Mouse (Mus musculus): ENCODE measurements around the gene Brms1. TPM values are rescaled to one million over a fixed set of nuclear protein-coding genes. Genes with fewer than 3 reads are reported as not detected.

Brms1 gene
- total RNA-seq, 1 experiment from 2014 or later = 34.6 TPM

DNA sequence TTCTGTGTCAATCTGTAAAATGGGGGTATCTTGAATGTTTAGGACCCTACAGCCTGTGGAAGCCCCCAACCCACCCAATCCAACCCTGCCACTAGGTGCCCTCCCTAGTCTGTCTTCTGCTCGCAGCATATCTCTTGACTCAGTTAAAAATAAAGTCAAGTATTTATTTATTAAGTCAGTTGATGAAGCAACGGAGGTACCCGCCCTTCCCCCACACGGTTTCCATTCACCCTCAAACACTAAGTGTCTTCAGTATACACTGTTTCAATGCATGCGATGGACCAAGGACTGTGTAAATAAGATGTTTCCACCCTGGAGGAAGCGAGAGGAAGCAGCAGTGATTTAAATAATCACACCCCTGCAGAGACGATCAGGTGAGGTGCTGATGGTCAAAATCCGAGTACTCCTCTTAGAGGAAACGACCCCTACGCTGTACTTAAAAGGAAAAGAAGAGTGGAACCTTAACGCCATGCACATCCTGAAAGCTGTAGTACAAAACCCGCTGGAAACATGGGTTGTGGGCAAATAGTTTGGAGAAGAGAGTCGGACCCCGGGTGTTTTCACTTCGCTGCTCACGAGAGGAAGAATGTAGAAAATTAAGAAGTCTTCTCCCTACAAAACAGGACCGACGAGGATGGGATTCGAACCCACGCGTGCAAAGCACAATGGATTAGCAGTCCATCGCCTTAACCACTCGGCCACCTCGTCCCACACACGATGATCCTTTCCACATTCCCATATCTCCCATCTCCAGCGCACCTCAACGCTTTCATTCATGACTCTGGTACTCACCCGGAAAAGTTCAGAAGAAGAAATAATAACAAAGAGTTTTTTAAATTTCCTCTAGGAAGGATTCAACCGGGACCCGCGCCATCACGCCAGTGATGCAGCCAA lies 3.2 kb upstream of the Brms1 start:
- ATAC-seq (ENCODE audit: extremely low read depth, insufficient number of reproducible peaks, low FRiP score, poor library complexity, severe bottlenecking) = no peak

DNA sequence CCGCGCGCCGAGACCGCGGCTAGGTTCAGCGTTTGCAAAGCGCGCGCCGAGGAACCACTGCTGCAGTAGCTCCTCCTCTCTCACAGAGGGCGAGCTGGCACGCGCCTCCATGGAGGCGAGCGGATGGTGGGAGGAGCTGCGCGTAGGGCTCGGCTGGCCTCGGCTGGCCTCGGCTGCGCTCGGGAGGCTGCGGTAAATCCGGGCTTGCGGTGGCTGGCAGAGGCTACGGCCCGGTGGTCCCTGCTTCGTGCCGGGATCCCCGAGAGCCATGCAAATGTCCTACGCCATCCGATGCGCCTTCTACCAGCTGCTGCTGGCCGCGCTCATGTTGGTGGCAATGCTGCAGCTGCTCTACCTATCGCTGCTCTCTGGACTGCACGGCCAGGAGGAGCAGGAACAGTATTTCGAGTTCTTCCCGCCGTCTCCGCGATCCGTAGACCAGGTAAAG lies 2.4 kb upstream of the Brms1 start, which contains the start of the genes B4gat1 and AC124502.3:
Gene B4gat1 (plus strand): TSS at position 118 of the 448 bp plus-strand sequence.
Gene AC124502.3 (plus strand): TSS at position 183 of the 448 bp plus-strand sequence.
- peak; percentile 77 for ATAC-seq (ENCODE audit: extremely low read depth, insufficient number of reproducible peaks, low FRiP score, poor library complexity, severe bottlenecking)

DNA sequence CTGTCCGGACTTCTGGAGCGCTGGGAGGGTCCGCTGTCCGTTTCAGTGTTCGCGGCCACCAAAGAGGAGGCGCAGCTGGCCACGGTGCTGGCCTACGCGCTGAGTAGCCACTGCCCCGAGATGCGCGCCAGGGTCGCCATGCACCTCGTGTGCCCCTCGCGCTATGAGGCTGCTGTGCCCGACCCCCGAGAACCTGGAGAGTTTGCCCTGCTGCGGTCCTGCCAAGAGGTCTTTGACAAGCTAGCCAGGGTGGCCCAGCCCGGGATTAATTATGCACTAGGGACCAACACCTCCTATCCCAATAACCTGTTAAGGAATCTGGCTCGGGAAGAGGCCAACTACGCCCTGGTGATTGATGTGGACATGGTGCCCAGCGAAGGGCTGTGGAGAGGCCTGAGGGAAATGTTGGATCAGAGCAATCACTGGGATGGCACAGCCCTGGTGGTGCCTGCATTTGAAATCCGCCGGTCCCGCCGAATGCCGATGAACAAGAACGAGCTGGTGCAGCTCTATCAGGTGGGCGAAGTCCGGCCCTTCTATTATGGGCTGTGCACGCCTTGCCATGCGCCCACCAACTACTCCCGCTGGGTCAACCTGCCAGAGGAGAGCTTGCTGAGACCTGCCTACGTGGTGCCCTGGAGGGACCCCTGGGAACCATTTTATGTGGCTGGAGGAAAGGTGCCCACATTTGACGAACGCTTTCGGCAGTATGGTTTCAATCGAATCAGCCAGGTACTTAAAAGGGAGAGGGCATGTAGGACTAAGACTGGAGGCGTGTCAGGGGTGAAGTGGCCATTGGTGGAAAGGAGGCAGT lies 1.6 kb upstream of the Brms1 start:
- ATAC-seq (ENCODE audit: extremely low read depth, insufficient number of reproducible peaks, low FRiP score, poor library complexity, severe bottlenecking) = no peak

DNA sequence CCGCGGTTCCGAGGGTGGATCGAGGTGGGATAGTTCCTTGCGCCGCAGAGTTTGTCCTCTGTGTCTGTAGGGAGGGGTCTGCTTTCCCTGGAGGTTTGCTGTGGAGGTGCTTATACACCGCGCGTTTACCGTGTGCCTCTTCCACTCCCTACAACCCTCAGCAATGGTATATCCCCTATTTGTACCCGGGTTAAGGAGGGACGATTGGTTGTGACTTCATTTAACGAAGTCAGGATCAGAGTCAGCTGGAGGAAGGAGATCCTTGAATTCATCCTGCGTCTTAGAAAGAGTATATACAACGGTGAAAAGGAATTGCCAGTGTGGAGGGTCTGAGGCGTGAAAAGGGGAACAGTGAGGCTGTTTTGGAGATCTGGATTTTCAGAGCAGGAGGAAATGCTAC lies 434 bp downstream of the Brms1 start:
- ATAC-seq (ENCODE audit: extremely low read depth, insufficient number of reproducible peaks, low FRiP score, poor library complexity, severe bottlenecking) = no peak

DNA sequence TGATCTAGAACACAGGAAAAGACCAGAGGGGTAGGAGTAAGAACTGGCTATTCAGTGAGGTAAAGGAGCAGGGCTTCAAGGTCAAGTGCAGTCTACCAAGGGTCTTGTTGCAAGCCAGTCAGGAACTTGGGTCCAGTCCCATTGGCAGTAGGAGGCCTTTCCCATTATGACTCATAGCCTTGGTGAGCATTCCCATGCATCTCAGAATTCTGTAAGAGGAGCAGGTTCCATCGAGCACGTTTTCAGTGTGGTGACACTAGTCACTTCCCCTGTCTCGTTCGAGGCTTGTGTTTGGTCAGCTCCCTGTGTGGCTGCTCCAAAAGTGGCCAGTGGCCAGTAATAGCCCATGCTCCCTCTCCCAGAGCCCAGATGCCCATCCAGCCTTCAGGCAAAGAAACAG lies 4.4 kb downstream of the Brms1 start:
- ATAC-seq (ENCODE audit: extremely low read depth, insufficient number of reproducible peaks, low FRiP score, poor library complexity, severe bottlenecking) = no peak

DNA sequence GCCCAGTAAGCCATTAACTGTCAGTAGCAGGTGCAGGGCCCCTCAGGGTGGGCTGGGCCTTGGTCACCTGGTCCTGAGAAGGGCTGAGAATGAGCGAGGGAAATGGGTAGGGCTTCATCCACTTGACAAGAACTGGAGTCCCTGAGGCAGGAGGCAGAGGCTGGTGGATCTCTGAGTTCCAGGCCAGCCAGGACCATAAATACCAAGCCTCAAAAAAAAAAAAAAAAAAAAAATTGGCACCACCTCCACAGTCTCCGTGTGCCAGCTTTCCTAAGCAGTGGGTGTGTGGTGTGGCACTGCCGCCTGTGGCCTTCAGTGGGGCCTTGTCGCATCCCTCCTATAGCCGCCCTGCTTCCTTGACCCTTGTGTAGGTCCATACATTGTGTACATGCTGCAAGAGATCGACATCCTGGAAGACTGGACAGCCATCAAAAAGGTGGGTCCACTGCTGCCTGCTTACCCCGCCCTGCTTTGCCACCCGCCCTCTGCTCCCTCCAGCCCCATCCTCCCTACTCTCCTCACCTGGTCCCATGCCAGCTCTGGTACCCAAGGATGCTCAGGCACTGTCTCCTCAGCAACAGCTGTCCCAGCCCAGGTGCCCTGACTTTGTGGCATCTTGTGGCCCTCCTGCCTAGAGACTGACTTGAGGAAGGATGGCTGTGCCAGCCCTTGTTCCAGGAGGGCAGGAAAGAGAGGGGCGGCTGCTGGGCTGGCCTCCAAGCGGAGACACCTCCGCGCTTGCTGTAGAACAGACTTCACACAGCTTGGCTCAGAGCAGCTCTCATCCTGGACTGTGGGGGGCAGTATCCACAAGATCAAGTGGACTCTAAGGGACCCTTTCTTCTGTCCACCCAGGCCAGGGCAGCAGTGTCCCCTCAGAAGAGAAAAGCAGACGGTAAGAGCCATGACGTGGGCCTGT lies 7.2 kb downstream of the Brms1 start:
- no peak for ATAC-seq (ENCODE audit: extremely low read depth, insufficient number of reproducible peaks, low FRiP score, poor library complexity, severe bottlenecking)

DNA sequence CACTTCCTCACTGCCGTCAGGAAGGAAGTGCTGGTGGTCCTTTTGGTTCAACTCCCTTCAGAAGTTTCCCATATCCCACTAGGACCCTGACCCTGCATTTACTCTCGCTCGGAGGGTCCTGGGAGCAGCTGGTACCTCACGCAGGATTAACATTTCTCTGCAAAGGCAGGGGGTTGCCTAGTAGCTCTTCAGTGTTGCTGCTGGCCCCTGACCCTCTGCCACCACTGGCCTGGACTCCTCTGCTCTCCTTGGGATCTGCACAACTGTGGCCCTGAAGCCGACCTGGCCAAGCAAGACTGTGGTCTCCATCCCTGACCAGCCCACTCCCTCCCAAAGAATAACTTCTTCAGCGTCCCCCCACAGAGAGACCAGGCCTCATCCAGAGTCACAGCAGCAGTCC lies 8.2 kb downstream of the Brms1 start:
- ATAC-seq (ENCODE audit: extremely low read depth, insufficient number of reproducible peaks, low FRiP score, poor library complexity, severe bottlenecking) = no peak

DNA sequence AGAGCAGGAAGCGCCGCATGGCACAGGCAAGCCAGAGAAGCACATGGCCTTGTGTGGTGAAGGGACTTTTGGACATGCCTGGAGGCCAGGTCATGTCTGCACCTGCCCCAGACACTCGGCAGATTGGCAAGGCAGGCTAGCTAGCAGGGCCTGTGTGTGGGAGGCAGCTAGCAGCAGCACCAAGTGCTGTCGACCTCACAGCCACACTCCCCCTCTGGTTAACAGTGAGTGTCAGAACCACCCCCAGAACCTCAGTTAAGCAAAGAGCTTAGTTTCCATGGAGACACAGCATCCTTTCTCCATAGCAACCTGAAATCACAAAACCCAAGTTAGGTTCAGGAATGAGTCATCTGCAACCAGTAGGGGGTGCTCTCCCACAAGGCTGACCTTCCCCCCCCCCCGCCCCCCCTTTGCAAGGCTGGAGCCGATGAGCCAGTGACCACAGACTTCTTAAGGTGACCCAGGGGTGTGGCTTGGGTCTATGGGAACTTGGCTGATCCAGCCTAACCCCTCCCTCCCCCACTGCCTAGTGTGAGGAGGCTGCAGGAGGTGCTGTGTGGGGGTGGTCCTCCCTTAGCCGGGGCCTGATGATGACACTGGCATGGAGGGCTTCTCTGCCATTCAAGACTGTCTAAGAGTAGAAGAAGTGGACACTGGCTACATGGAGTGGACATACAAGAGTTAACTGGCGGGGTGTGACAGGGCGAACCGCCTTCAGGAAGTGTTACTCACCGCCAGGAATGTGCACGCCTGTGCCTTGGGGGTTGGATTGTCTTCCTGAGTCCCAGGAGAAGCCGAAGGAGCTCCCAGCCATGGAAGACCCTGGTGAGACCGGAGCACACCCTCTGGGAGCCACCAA lies 9.1 kb downstream of the Brms1 start, which contains the start of gene Rin1:
Gene Rin1 (plus strand): TSS at position 435 of the 859 bp plus-strand sequence.
- no peak for ATAC-seq (ENCODE audit: extremely low read depth, insufficient number of reproducible peaks, low FRiP score, poor library complexity, severe bottlenecking)

DNA sequence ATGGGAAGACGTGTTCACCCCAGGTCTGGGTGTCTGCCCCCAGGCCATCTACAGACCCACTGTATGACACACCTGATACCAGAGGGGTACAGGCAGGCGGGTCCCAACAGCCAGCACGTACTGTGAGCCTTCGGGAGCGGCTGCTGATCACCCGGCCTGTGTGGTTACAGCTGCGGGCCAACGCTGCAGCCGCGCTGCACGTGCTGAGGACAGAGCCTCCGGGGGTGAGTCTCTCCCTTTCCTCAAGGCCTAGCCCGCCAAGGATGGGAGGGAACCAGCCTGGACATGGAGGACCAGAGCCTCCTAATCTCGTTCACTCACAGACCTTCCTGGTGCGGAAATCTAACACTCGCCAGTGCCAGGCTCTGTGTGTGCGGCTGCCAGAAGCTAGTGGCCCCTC lies 9.9 kb downstream of the Brms1 start:
- ATAC-seq (ENCODE audit: extremely low read depth, insufficient number of reproducible peaks, low FRiP score, poor library complexity, severe bottlenecking) = no peak

DNA sequence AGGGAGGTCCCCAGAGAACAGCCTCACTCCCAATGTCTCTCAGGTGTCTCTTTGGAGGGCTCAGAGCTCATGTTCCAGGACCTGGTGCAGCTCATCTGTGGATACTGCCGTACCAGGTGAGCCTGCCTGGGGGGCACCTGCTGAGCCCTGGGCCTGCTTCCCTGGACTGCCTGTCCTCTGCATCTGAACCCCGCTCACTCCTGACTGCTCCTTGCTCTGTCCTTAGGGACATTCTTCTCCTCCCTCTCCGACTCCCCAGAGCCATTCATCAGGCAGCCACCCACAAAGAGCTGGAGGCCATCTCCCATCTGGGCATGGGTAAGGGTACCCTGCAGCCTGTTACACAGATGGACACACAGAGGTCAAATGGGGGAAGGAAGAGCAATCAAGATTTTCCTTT lies 10.4 kb downstream of the Brms1 start:
- ATAC-seq (ENCODE audit: extremely low read depth, insufficient number of reproducible peaks, low FRiP score, poor library complexity, severe bottlenecking) = no peak

DNA sequence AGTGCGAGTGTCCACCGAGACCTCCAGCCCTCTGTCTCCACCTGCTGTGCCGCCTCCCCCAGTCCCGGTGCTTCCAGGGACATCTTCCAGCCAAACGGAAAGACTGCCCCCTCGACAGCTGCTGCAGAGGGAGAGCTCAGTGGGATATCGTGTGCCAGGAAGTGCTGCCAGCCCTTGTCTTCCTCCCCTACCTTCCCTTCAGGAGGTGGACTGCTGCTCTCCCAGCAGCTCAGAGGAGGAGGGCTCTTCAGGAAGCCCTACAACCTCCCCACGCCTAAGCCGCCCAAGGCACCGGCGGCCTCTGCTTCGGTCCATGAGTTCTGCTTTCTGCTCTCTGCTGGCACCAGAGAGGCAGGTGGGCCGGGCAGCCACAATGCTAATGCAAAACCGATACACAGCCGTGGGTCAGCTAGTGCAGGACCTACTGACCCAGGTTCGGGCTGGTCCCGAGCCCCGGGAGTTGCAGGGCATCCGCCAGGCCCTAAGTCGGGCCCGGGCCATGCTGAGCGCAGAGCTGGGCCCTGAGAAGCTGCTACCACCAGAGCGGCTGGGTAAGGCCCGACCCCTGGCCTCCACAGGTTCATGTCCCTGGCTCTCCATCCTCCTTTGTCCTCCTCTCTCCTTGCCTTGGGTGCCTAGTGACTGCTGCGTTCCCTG lies 11.1 kb downstream of the Brms1 start:
- no peak for ATAC-seq (ENCODE audit: extremely low read depth, insufficient number of reproducible peaks, low FRiP score, poor library complexity, severe bottlenecking)

DNA sequence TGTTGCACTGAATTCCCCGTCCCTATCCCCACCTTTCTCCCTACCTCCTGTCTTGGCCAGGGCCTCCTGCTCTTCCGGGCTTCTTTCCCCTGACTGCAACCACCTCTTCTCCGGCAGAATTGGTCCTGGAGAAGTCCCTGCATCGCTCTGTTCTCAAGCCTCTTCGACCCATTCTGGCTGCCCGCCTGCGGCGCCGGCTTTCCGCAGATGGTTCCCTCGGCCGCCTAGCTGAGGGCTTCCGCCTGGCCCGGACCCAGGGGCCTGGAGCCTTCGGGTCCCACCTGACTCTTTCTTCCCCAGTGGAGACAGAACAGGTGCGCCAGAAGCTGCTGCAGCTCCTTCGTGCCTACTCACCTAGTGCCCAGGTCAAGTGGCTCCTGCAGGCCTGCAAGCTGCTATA lies 11.7 kb downstream of the Brms1 start:
- no peak for ATAC-seq (ENCODE audit: extremely low read depth, insufficient number of reproducible peaks, low FRiP score, poor library complexity, severe bottlenecking)

DNA sequence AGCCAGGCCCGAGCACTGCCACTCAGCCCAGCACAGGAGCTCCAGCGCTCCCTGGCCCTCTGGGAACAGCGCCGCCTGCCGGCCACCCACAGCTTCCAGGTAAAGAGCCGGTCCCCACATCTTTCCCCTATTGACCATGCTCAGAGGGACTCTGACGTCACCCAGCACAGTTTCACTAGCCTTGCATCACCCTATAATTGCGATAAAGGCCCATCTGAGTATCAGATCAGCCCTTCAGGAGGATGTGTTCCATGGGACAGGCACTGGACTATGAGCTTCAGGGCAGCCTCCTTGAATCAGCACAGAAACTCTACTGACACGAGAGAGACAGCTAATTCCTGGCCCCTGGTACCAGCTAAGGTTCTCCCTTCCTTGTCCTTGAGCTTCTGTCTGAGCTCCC lies 12.8 kb downstream of the Brms1 start:
- no peak for ATAC-seq (ENCODE audit: extremely low read depth, insufficient number of reproducible peaks, low FRiP score, poor library complexity, severe bottlenecking)

DNA sequence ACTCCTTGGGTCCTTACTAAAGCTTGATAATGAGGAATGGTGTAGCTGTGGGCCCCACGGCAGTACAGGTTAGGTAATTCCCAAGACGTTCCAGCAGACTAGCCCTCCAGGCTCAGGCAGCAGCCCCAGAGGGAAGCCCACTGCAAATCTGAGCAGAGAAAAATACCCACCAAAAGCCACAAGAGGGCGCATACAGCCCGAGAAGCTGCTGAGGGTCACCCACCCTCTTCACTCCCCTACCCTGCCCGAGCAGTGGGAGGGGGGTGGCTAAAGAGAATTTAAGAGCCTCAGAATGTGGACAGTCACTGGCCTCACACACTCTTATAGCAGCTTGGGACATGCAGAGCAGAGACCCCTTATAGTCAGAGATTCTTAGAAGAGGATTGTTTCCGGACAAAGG lies 15.1 kb downstream of the Brms1 start:
- no peak for ATAC-seq (ENCODE audit: extremely low read depth, insufficient number of reproducible peaks, low FRiP score, poor library complexity, severe bottlenecking)

DNA sequence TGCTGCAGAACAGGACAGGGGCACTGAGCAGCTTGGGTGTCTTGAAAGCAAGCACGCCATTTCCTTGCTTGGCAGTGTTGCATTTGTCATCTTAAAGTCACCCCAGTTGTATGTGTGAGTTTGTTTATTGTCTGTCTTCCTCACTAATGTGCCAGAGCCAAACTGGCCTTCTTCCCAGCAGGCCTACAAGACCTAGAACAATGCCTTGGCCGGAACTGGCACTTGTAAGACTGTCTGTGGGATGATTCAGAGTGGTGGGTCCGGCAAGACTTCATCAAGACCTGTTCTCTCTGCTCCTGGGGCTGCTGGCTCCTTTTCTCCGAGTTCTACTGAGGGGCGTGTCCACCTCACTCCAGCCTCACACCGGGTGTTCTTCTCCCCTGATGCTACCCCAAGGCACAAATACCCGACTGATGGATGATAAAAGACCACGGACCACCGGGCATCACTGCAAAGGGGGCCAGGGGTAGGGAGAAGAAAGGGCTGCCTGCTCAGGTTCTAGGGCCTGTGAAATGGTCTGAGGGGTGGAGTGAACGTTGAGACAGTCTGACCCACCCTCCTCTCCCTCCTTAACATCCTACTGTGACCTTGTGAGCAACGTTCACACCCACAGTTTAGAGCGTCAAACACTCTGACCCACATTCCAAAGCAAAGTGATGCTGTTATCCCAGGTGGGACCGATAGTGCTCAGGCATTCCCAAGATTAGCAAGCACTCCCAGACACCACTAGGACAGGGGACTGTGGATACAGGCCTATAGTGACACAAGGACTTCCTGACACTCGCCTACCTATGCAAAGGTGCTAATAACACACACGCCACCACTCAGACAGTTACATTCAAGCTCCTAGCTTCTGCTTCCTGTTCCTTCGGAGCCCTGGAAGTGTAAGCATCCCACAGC lies 17.0 kb downstream of the Brms1 start:
- ATAC-seq (ENCODE audit: extremely low read depth, insufficient number of reproducible peaks, low FRiP score, poor library complexity, severe bottlenecking) = no peak
